Mouse (Mus musculus) testis, adult 2 months (tissue): ENCODE results near the gene Atoh8.

Experiments used
- CTCF ChIP-seq: fragments of 200-500 bp; IDR thresholded peaks from 2 replicates; pipeline ENCODE4 v1.5.1; 2012; ENCODE audit warnings: low read depth, mild to moderate bottlenecking, inconsistent platforms, low read length, moderate library complexity; ENCODE audit not compliant: control insufficient read depth, insufficient read depth, insufficient replicate concordance
- POLR2A ChIP-seq: fragments of 200-500 bp; IDR thresholded peaks from 2 replicates; pipeline ENCODE4 v1.6.1; 2012; ENCODE audit warnings: low read depth, mild to moderate bottlenecking, inconsistent platforms, low read length, moderate library complexity; ENCODE audit not compliant: control insufficient read depth

GRCm38 (mm10) chr6:72189061-72189863 lies 46.1 kb downstream of the Atoh8 start:
- TF ChIP-seq CTCF (no peak), POLR2A (no peak)
